Mouse (Mus musculus) mammary gland, adult 2 months (tissue): Measurements from ENCODE around the gene Exoc3l2. TPM values are rescaled to one million over a fixed set of nuclear protein-coding genes. Genes with fewer than 3 reads are reported as not detected.

Experiments
- polyA plus RNA-seq: library from polyadenylated mRNA; depleted of rRNA; stranded (reverse); fragments of >200 nt; gene quantifications from 2 replicates; pipeline ENCODE4 v1.2.3, GENCODE M21; 2012; ENCODE audit warnings: low replicate concordance; rRNA removed

Exoc3l2 gene
- polyA plus RNA-seq, result 6.3 and 7.4 TPM in 2 replicates

DNA sequence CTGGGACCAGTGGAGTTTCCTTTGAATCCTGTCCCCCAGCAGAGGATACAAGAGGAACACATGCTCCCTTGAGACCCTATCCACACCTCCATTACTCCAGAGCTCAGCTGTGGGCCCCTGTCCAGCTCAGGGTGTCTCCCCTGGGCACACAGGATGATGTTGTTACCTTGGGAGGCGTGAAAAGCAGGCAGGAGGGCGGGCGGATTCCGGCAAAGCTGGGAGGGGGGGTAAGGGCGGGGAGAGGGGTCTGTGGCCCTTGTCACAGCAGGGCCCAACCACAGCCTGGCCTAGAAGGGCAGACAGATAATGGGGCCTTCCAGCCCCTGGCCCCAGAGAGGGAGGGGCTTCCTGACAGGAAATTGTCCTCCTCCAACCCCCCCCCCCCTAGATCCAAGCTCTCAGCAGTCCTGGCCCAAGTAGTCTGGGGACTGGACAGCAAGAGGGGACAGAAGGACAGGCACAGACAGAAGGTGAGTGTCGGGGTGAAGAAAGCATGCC is at the start of gene Exoc3l2:
Gene Exoc3l2 (plus strand): TSS at position 448 of the 498 bp plus-strand sequence.

DNA sequence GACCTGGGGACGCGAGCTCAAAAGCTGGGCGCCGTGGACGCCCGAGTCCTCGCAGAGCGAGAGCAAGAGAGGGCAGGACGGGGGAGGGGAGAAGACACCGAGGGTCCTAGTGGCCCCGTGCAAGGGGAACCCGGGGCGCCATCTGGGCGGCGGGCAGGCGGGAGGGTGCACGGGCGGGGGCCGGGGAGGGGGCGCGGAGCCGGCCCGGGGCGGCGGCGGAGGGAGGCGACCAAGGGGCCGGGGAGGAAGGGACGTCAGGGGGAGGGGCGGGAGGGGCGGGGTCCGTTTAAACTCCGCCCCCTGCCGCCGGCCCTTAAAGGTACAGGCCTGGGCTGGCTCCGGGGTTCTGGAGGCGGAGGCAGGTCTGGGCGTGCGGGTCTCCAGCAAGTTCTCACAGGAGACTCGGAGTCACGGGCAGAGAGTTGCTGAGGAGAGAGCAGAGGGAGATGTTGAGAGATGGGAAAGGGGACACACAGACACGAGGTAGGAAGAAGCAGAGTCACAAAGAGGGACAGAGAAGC is 4.5 kb upstream of the Exoc3l2 start, which contains the start of gene Mark4:
Gene Mark4 (minus strand): TSS at position 231 of the 521 bp plus-strand sequence.

GRCm38 (mm10) chr7:19508150-19508923 is 45.2 kb downstream of the Exoc3l2 start, which contains the start of the genes Bloc1s3 and Trappc6a:
Gene Bloc1s3 (minus strand): TSS chr7:19508367.
Gene Trappc6a (plus strand): TSS chr7:19508395.

GRCm38 (mm10) chr7:19517652-19518365 is 54.7 kb downstream of the Exoc3l2 start, which contains the start of gene Nkpd1:
Gene Nkpd1 (plus strand): TSS chr7:19517838.

Other genes starting within 250 kb of the Exoc3l2 start
- 33.0 and 51.8 TPM in 2 replicates for gene Opa3, start 235.0 kb upstream of the Exoc3l2 start, polyA plus RNA-seq
- gene Vasp, start 191.5 kb upstream of the Exoc3l2 start, polyA plus RNA-seq, result 142 and 310 TPM in 2 replicates
- 0.14 and 0.86 TPM in 2 replicates for gene Ppm1n, start 183.3 kb upstream of the Exoc3l2 start, polyA plus RNA-seq
- 32.4 and 736 TPM in 2 replicates for gene Rtn2, start 180.7 kb upstream of the Exoc3l2 start, polyA plus RNA-seq
- 1.2 and 2.0 TPM in 2 replicates for gene Fosb, start 153.3 kb upstream of the Exoc3l2 start, polyA plus RNA-seq
- 46.3 and 50.7 TPM in 2 replicates for gene Ercc1, start 118.6 kb upstream of the Exoc3l2 start, polyA plus RNA-seq
- 5.5 and 10.6 TPM in 2 replicates for gene Cd3eap, start 103.8 kb upstream of the Exoc3l2 start, polyA plus RNA-seq
- gene Ppp1r13l, start 103.6 kb upstream of the Exoc3l2 start, polyA plus RNA-seq, result 16.4 and 27.3 TPM in 2 replicates
- gene Ercc2, start 81.3 kb upstream of the Exoc3l2 start, polyA plus RNA-seq, result 60.3 and 79.1 TPM in 2 replicates
- gene Klc3, start 59.2 kb upstream of the Exoc3l2 start, polyA plus RNA-seq, result 19.3 and 27.9 TPM in 2 replicates
- 3.1 and 13,480 TPM in 2 replicates for gene Ckm, start 58.6 kb upstream of the Exoc3l2 start, polyA plus RNA-seq
- gene Mark4, start 4.5 kb upstream of the Exoc3l2 start, polyA plus RNA-seq, result 12.6 and 42.6 TPM in 2 replicates
- 9.1 and 17.1 TPM in 2 replicates for gene Bloc1s3, start 45.0 kb downstream of the Exoc3l2 start, polyA plus RNA-seq
- 73.4 and 149 TPM in 2 replicates for gene Trappc6a, start 45.1 kb downstream of the Exoc3l2 start, polyA plus RNA-seq
- gene Nkpd1, start 54.5 kb downstream of the Exoc3l2 start, polyA plus RNA-seq, result 1.9 and 3.3 TPM in 2 replicates
- gene Ppp1r37, start 99.7 kb downstream of the Exoc3l2 start, polyA plus RNA-seq, result 75.3 and 137 TPM in 2 replicates
- gene Zfp296, start 114.0 kb downstream of the Exoc3l2 start, polyA plus RNA-seq, result 6.8 and 16.7 TPM in 2 replicates
- gene Gemin7, start 114.3 kb downstream of the Exoc3l2 start, polyA plus RNA-seq, result 138 and 192 TPM in 2 replicates
- gene Clasrp, start 141.2 kb downstream of the Exoc3l2 start, polyA plus RNA-seq, result 68.1 and 244 TPM in 2 replicates
- 40.8 and 101 TPM in 2 replicates for gene Relb, start 166.1 kb downstream of the Exoc3l2 start, polyA plus RNA-seq
- gene Clptm1, start 201.7 kb downstream of the Exoc3l2 start, polyA plus RNA-seq, result 125 and 164 TPM in 2 replicates
- 1.9 and 2.9 TPM in 2 replicates for gene Apoc2, start 214.6 kb downstream of the Exoc3l2 start, polyA plus RNA-seq
- gene Gm44805, start 218.1 kb downstream of the Exoc3l2 start, polyA plus RNA-seq, result 1.0 TPM in 1 of 2 replicates, not detected in the other
- gene Apoc4, start 218.1 kb downstream of the Exoc3l2 start, polyA plus RNA-seq, result 21.1 TPM in 1 of 2 replicates, not detected in the other
- 50.4 and 58.9 TPM in 2 replicates for gene Apoc1, start 229.3 kb downstream of the Exoc3l2 start, polyA plus RNA-seq
- gene Apoe, start 235.9 kb downstream of the Exoc3l2 start, polyA plus RNA-seq, result 2,055 and 4,405 TPM in 2 replicates